Mouse (Mus musculus): ENCODE data around the gene Dand5.

- TF ChIP-seq CTCF (IDR thresholded peaks at IDR 0.05; ENCODE audit: borderline replicate concordance, control insufficient read depth, extremely low read depth, insufficient read depth, low read length, poor library complexity) (no peak), POLR2A (IDR thresholded peaks at IDR 0.05; ENCODE audit: control insufficient read depth, extremely low read depth, insufficient read depth, low read length, poor library complexity) (no peak)
Measured at GRCm38 (mm10) chr8:84809941-84810280, 12.7 kb downstream of the Dand5 start.
